Mouse (Mus musculus): ENCODE results near the gene Sfr1. TPM values are rescaled to one million over a fixed set of nuclear protein-coding genes. Genes with fewer than 3 reads are reported as not detected.
A peak's percentile ranks its signal among the peaks of the same experiment; 100 is the strongest.

Gene Sfr1
- polyA plus RNA-seq, 1 experiment = 37.8 TPM

DNA sequence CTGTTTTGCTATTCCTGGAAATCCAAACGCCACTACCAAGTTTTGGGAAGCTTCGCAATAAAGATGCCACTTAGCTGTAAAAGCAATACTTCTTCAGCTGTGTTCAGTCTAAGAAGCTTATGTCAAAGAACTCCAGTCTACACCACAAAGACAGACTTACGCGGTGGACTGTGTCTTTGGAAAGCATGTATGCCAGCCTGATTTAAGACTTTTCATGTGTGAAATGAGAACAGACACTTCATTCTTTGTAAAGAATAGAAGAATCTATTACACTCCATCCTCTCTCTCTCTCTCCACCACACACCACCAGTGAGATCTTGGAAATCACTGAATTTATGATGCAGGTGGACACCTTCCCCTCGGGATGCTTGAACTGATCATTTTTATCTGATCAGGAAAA, 18.9 kb downstream of the Sfr1 start:
- TF ChIP-seq CTCF (IDR thresholded peaks at IDR 0.05; ENCODE audit: control insufficient read depth, insufficient read depth, insufficient replicate concordance, low read depth, low read length) = no peak
- TF ChIP-seq POLR2A (IDR thresholded peaks at IDR 0.05; ENCODE audit: control insufficient read depth, low read depth, low read length) = no peak
- no peak overlapping the region for H3K4me3 ChIP-seq (ENCODE audit: control insufficient read depth, low read depth, low read length)
- no peaks in the 10 kb centered on the region for H3K4me1 ChIP-seq (ENCODE audit: control insufficient read depth, insufficient read depth, low read length)
- H3K36me3 ChIP-seq (ENCODE audit: control insufficient read depth, insufficient read depth, low read length) = no peaks in the 10 kb centered on the region; the same call in 1 of the 2 replicates
- no peaks in the 10 kb centered on the region for H3K27me3 ChIP-seq (ENCODE audit: control insufficient read depth, insufficient read depth, low read length)
- H3K27ac ChIP-seq (ENCODE audit: control insufficient read depth, insufficient read depth, low read depth, low read length) = no peak overlapping the region

DNA sequence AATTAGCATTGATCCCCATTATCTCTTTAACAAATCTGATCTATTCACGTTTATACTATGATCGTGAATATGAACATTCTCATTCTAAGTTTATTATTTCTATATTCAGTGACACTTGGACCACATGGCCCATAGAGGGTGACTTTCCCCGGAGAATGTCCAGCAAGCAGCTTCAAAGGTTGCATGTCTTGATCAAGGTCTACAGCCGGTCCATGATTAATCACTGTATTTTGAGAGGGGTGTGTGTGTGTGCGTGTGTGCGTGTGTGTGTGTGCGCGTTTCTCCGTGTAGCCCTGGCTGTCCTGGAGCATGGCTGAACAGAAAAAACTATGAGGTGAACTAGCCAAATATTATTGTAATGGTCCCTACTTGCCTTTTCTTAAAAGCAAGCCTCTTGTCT, 21.0 kb downstream of the Sfr1 start:
- H3K4me3 ChIP-seq (ENCODE audit: control insufficient read depth, low read depth, low read length) = no peak overlapping the region
- no peak overlapping the region for H3K27ac ChIP-seq (ENCODE audit: control insufficient read depth, insufficient read depth, low read depth, low read length)
- H3K27me3 ChIP-seq (ENCODE audit: control insufficient read depth, insufficient read depth, low read length) = no peaks in the 10 kb centered on the region
- TF ChIP-seq POLR2A (IDR thresholded peaks at IDR 0.05; ENCODE audit: control insufficient read depth, low read depth, low read length) = no peak
- no peak for TF ChIP-seq CTCF (IDR thresholded peaks at IDR 0.05; ENCODE audit: control insufficient read depth, insufficient read depth, insufficient replicate concordance, low read depth, low read length)
- no peaks in the 10 kb centered on the region; the same call in 1 of the 2 replicates for H3K36me3 ChIP-seq (ENCODE audit: control insufficient read depth, insufficient read depth, low read length)
- no peaks in the 10 kb centered on the region for H3K4me1 ChIP-seq (ENCODE audit: control insufficient read depth, insufficient read depth, low read length)

DNA sequence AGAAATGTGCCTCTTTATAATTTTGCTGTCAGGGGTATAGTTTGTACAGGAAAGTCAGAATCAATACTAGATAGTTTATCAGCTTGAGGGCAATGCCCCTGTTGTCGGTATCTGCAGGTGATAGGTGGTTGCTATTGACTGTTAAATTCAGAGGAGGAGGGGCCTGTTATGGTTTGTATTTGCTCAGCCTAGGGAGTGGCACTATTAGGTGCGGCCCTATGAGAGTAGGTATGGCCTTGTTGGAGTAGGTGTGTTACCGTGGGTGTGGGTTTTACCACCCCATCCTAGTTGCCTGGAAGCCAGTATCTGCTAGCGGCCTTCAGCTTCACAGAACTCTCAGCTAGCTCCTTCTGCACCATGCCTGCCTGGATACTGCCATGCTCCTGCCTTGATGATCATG, 22.4 kb downstream of the Sfr1 start:
- Histone ChIP-seq H3K27me3 (ENCODE audit: control insufficient read depth, insufficient read depth, low read length) (no peaks in the 10 kb centered on the region), H3K36me3 (ENCODE audit: control insufficient read depth, insufficient read depth, low read length) (no peaks in the 10 kb centered on the region; the same call in 1 of the 2 replicates), H3K27ac (ENCODE audit: control insufficient read depth, insufficient read depth, low read depth, low read length) (no peak overlapping the region), H3K4me1 (ENCODE audit: control insufficient read depth, insufficient read depth, low read length) (no peaks in the 10 kb centered on the region), H3K4me3 (ENCODE audit: control insufficient read depth, low read depth, low read length) (no peak overlapping the region)
- TF ChIP-seq POLR2A (IDR thresholded peaks at IDR 0.05; ENCODE audit: control insufficient read depth, low read depth, low read length) = no peak

DNA sequence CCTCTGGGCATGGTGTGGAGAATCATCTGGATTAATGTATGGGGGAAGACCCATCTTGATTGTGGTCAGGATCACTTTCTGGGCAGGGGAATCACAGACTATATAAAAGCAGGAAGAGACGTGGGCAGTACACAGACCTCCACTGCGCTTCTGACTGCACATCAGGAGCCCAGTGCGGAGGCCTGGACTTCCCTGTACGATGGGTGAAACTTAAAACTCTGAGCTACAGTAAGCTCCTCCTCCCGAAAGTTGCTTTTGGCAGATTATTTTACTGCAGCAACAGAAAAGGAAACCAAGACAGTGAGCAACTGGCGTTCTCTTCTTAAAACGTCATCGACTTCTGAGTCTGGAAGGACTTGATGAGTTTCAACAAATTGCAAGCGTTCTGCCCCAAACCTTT, 23.4 kb downstream of the Sfr1 start:
- no peaks in the 10 kb centered on the region for H3K27me3 ChIP-seq (ENCODE audit: control insufficient read depth, insufficient read depth, low read length)
- TF ChIP-seq CTCF (IDR thresholded peaks at IDR 0.05; ENCODE audit: control insufficient read depth, insufficient read depth, insufficient replicate concordance, low read depth, low read length) = no peak
- TF ChIP-seq POLR2A (IDR thresholded peaks at IDR 0.05; ENCODE audit: control insufficient read depth, low read depth, low read length) = no peak
- no peak overlapping the region for H3K4me3 ChIP-seq (ENCODE audit: control insufficient read depth, low read depth, low read length)
- H3K4me1 ChIP-seq (ENCODE audit: control insufficient read depth, insufficient read depth, low read length) = no peaks in the 10 kb centered on the region
- H3K27ac ChIP-seq (ENCODE audit: control insufficient read depth, insufficient read depth, low read depth, low read length) = no peak overlapping the region
- no peaks in the 10 kb centered on the region; the same call in 1 of the 2 replicates for H3K36me3 ChIP-seq (ENCODE audit: control insufficient read depth, insufficient read depth, low read length)

DNA sequence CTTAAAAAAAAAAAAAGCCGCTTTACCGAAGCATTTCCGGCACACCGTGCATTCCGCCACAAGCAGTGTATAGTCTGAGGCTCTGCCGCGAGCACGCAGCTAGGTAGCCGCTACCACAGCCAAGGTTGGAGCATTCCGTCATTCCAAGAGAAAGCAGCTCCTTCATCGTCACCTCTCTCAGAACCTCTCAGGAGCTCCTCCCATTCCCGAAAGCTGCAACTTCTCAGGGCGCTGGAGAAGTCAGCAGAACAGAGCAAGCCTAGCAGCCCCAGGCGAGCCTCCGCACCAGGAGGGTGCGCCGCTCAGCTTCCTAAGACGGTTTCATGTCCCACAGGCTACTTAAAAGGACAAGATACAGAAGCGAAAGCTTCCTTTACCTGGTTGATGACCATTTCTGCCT, 24.1 kb downstream of the Sfr1 start:
- peak overlapping the region; percentile 30 for H3K4me3 ChIP-seq (ENCODE audit: control insufficient read depth, low read depth, low read length)
- no peaks in the 10 kb centered on the region for H3K27me3 ChIP-seq (ENCODE audit: control insufficient read depth, insufficient read depth, low read length)
- H3K36me3 ChIP-seq (ENCODE audit: control insufficient read depth, insufficient read depth, low read length) = no peaks in the 10 kb centered on the region; the same call in 1 of the 2 replicates

DNA sequence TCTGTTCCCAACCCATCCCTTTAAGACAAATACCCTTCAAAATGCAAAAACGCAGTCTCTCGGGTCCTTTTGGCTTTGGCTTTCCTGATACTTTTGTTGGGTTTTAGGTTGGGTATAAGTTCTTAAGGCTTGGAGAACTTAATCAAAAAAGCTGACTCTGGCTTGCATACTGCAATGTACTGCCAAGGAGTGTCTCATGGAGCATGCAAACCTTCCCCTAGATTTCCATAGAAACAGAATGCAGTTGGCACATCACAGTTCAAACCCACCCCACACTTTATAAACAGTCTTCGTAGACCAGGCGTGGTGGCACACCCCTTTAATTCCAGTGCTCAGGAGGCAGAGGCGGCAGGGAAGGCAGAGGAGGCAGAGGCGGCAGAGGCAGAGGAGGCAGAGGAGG, 46.4 kb downstream of the Sfr1 start:
- H3K27ac ChIP-seq (ENCODE audit: control insufficient read depth, insufficient read depth, low read depth, low read length) = no peak overlapping the region
- H3K4me3 ChIP-seq (ENCODE audit: control insufficient read depth, low read depth, low read length) = no peak overlapping the region
- H3K4me1 ChIP-seq (ENCODE audit: control insufficient read depth, insufficient read depth, low read length) = no peaks in the 10 kb centered on the region
- no peak for TF ChIP-seq CTCF (IDR thresholded peaks at IDR 0.05; ENCODE audit: control insufficient read depth, insufficient read depth, insufficient replicate concordance, low read depth, low read length)
- TF ChIP-seq POLR2A (IDR thresholded peaks at IDR 0.05; ENCODE audit: control insufficient read depth, low read depth, low read length) = no peak
- no peaks in the 10 kb centered on the region for H3K27me3 ChIP-seq (ENCODE audit: control insufficient read depth, insufficient read depth, low read length)
- H3K36me3 ChIP-seq (ENCODE audit: control insufficient read depth, insufficient read depth, low read length) = no peaks in the 10 kb centered on the region; the same call in 1 of the 2 replicates

More for the DNA sequence above, 24.1 kb downstream of the Sfr1 start:
- no peak overlapping the region for H3K27ac ChIP-seq (ENCODE audit: control insufficient read depth, insufficient read depth, low read depth, low read length)
- H3K4me1 ChIP-seq (ENCODE audit: control insufficient read depth, insufficient read depth, low read length) = no peaks in the 10 kb centered on the region
- TF ChIP-seq CTCF (IDR thresholded peaks at IDR 0.05; ENCODE audit: control insufficient read depth, insufficient read depth, insufficient replicate concordance, low read depth, low read length) = no peak
- no peak for TF ChIP-seq POLR2A (IDR thresholded peaks at IDR 0.05; ENCODE audit: control insufficient read depth, low read depth, low read length)

DNA sequence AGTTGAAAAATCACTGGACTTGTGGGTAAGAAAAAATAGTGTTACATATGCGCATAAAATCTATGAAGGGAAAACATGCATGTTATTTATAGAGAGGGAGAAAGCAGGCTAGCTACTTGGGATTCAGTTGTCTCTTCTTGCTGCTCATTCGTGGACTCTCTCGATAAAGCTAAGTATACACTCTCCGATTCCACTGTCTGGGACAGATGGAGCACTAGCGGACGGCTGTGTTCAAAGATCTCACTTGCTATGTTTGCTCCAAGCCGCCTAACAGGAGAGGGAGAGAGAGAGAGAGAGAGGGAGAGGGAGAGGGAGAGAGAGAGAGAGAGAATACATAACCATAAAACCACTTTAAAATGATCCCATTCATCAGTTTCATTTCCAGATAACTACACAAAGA, 48.7 kb downstream of the Sfr1 start:
- H3K27me3 ChIP-seq (ENCODE audit: control insufficient read depth, insufficient read depth, low read length) = no peaks in the 10 kb centered on the region
- TF ChIP-seq CTCF (IDR thresholded peaks at IDR 0.05; ENCODE audit: control insufficient read depth, insufficient read depth, insufficient replicate concordance, low read depth, low read length) (no peak), POLR2A (IDR thresholded peaks at IDR 0.05; ENCODE audit: control insufficient read depth, low read depth, low read length) (no peak)
- H3K27ac ChIP-seq (ENCODE audit: control insufficient read depth, insufficient read depth, low read depth, low read length) = no peak overlapping the region
- H3K36me3 ChIP-seq (ENCODE audit: control insufficient read depth, insufficient read depth, low read length) = no peaks in the 10 kb centered on the region; the same call in 1 of the 2 replicates
- H3K4me3 ChIP-seq (ENCODE audit: control insufficient read depth, low read depth, low read length) = no peak overlapping the region
- H3K4me1 ChIP-seq (ENCODE audit: control insufficient read depth, insufficient read depth, low read length) = no peaks in the 10 kb centered on the region

DNA sequence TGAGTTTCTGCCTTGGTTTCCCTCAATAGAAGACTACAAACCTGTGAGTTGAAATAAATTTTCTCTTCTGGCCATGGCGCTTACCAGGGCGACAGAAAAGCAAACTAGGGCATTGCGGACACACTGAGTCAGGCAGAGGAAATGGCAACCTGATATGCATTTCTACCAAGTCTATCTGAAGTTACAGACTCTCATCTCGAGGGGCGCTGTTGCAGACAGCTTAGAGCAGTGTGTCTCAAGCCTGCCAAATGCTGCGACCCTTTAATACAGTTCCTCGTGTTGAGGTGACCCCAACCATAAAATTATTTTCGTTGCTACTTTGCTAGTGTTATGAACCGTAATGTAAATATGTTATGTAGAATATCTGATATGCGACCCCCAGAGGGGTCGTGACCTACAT, 49.5 kb downstream of the Sfr1 start:
- Histone ChIP-seq H3K36me3 (ENCODE audit: control insufficient read depth, insufficient read depth, low read length) (no peaks in the 10 kb centered on the region; the same call in 1 of the 2 replicates), H3K27ac (ENCODE audit: control insufficient read depth, insufficient read depth, low read depth, low read length) (no peak overlapping the region), H3K27me3 (ENCODE audit: control insufficient read depth, insufficient read depth, low read length) (no peaks in the 10 kb centered on the region), H3K4me1 (ENCODE audit: control insufficient read depth, insufficient read depth, low read length) (no peaks in the 10 kb centered on the region), H3K4me3 (ENCODE audit: control insufficient read depth, low read depth, low read length) (no peak overlapping the region)
- TF ChIP-seq CTCF (IDR thresholded peaks at IDR 0.05; ENCODE audit: control insufficient read depth, insufficient read depth, insufficient replicate concordance, low read depth, low read length) (no peak), POLR2A (IDR thresholded peaks at IDR 0.05; ENCODE audit: control insufficient read depth, low read depth, low read length) (no peak)
